Mouse (Mus musculus) liver, adult 2 months (tissue): ENCODE measurements around the gene Cyfip1.

Source experiments
- CTCF ChIP-seq: fragments of 200-500 bp; IDR thresholded peaks from 2 replicates; pipeline ENCODE4 v1.5.1; 2011; ENCODE audit warnings: low read depth, low read length, control low read depth
- POLR2A ChIP-seq: fragments of 200-500 bp; IDR thresholded peaks from 2 replicates; pipeline ENCODE4 v1.6.1; 2011; ENCODE audit warnings: low read length, control low read depth; ENCODE audit not compliant: insufficient read depth; ENCODE audit errors: extremely low read depth

DNA sequence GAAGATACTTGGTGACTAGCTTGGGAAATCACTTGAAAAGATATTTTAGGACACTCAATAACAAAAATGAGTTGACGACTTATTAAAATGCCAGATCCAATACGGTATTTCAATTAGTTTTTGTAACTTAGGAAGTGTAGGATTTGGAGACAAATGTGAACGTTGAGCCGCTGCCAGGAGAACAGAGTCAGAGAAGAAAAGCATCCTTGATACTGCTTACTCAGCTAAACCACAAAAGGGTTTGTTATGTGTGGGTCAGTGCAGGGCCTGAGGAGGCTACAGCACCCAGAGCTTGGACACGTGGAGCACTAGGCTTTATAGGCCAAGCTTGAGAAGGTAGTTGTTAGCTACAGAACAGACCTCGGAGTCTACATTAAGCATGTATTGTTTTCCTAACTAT is 18.4 kb downstream of the Cyfip1 start:
- TF ChIP-seq POLR2A = no peak
- TF ChIP-seq CTCF = no peak
